Mouse (Mus musculus) kidney, adult 9 months (tissue): ENCODE measurements at regions not wholly inside any gene's neighbourhood (a gene's known extent, or its start where the extent isn't known, plus 50 kb on each side); places are given as distances from the start of the nearest gene placed in this dataset.

Experiments used
- DNase-seq: peaks from one replicate; pipeline ENCODE4 v3.0.0; 2022

DNA sequence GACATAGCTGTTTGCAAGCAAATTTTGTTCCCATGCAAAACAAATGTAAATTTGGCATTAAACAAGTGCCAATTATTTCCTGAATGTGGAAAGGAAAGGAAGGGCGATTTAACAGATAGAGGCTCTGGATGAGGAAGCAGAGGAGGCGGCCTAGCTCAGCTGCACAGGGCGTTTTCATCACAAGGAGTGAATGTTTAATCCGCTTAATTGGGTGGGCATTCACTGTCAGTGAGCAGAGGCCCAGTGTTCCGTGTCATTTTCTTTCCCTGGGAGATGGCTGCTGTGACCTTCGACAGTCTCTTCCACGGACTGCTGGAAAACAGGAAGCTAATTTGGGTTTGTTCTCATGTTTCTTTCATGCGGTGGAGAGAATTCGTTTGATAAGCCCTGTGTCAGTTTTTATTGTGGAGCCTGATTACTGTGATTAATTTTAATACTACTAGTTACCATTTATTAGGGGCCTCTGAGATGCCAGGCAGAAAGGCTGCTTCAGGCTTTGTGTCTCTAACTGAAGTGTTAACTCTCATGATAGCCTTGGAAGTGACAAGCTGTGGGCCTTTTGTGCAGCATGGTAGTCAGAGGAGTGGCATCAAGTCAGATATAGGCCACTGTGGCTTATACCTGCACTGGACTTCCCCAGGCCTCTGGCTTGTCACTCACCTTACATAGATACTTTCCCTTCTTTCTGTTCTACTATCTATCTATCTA, 700.6 kb upstream of the Tmpo start:
- DNase-seq: peak; percentile 10

DNA sequence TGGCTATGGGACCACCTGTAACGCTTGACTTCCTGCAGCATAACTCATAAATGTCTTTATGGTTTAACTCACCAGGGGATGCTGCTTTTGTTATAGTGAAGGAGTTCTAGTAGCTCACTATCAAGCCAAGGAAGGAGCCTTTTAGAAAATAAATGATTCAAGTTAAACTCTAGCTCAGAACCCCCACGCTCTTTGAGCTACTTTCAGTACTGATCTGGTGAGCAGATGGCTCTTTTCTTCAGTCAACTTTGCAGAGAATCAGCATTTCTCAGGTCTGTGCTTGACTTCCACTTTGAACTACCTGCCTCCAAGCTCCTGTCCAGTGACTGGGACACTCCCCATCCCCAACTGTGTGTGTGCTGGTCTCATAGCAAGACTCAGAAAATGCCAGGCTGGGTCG, 694.3 kb upstream of the Tmpo start:
- no peak for DNase-seq

GRCm38 (mm10) chr10:91871244-91871643, 690.1 kb upstream of the Tmpo start:
- no peak for DNase-seq

GRCm38 (mm10) chr10:91858711-91859595, 677.8 kb upstream of the Tmpo start:
- no peak for DNase-seq

GRCm38 (mm10) chr10:91827074-91827473, 646.0 kb upstream of the Tmpo start:
- DNase-seq: no peak

DNA sequence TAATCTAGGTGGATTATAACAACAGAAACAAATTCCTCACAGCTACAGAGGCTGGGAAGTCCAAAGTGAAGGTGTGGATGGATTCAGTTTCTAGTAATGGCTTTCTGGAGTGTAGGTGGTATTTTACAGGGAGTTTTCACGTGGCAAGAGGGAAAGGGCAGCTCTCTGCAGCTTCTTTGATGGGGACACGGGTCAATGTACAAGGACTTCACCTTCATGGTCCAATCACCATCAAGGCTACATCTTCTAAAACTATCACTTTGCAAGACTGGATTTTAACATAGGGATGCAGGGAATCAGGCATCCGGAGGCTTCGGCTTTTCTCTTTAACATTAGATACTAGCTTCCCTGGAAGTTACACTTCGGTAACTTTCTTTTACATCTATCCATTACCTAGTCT, 642.4 kb upstream of the Tmpo start:
- DNase-seq: no peak

- DNase-seq: no peak
Measured at GRCm38 (mm10) chr10:91804870-91805269, 623.8 kb upstream of the Tmpo start.
